ENCODE assay signal across 8 mouse cellular contexts in genomic region chr9:102352186-102353055, GRCm38 (mm10). TPM values are rescaled to one million over a fixed set of nuclear protein-coding genes. Genes with fewer than 3 reads are reported as not detected.
DNase-seq lines count a peak whose midpoint lies in the region; ATAC-seq and TF ChIP-seq lines count a peak whose summit lies in the region.

No protein-coding gene starts in this region.

- H3K27me3 ChIP-seq in heart, postnatal 0 days (ENCODE audit: control insufficient read depth, insufficient read depth, low read length): peaks cover 95% of the 10 kb centered on the region
- H3K27me3 ChIP-seq in midbrain, embryonic 14.5 days (ENCODE audit: control insufficient read depth, insufficient read depth, low read length): peaks cover 4% of the 10 kb centered on the region; the same call in 1 of the 2 replicates

- H3K4me3 ChIP-seq in heart, postnatal 0 days (ENCODE audit: low read depth, low read length): peak overlapping the region; percentile 50; the same call in 1 of the 2 replicates
- peak overlapping the region; percentile 95 for H3K4me3 ChIP-seq in midbrain, embryonic 14.5 days (replicated peaks; ENCODE audit: low read depth, low read length)

- peak overlapping the region; percentile 71 for H3K4me2 ChIP-seq in heart, postnatal 0 days (ENCODE audit: low read depth, low read length)
- peak overlapping the region; percentile 63 for H3K4me2 ChIP-seq in midbrain, embryonic 14.5 days (ENCODE audit: low read length)

- H3K9me3 ChIP-seq in heart, postnatal 0 days (replicated peaks; ENCODE audit: control insufficient read depth, low read length): no peaks in the 10 kb centered on the region
- no peaks in the 10 kb centered on the region for H3K9me3 ChIP-seq in midbrain, embryonic 14.5 days (ENCODE audit: control insufficient read depth, low read length)

- WGBS in heart, postnatal 0 days: 5% methylated on average over 30 of the region's 30 CpGs
- WGBS in midbrain, embryonic 14.5 days: 2% methylated on average over 30 of the region's 30 CpGs

- intact Hi-C loops in left cerebral cortex, postnatal 10 days (cut with DNase I): loop anchor here (5.0 to 10.0 kb wide), 5 partner anchors 90 to 1168 kb away; no protein-coding TSS in a partner anchor

- no peak overlapping the region for H3K9ac ChIP-seq in heart, postnatal 0 days (replicated peaks; ENCODE audit: low read depth, low read length)
- peak overlapping the region; percentile 98 for H3K9ac ChIP-seq in midbrain, embryonic 14.5 days (replicated peaks; ENCODE audit: low read length)

- TF ChIP-seq CTCF in heart, postnatal 0 days (IDR thresholded peaks at IDR 0.05; ENCODE audit: low read depth): no peak

- no peak for TF ChIP-seq EP300 in heart, postnatal 0 days (IDR thresholded peaks at IDR 0.05; ENCODE audit: low read depth)

- peaks cover 6% of the 10 kb centered on the region; the same call in 1 of the 2 replicates for H3K4me1 ChIP-seq in heart, postnatal 0 days (ENCODE audit: control insufficient read depth, insufficient read depth)
- H3K4me1 ChIP-seq in midbrain, embryonic 14.5 days (ENCODE audit: control insufficient read depth, insufficient read depth, low read length): peaks cover 36% of the 10 kb centered on the region

- no peak overlapping the region for H3K27ac ChIP-seq in heart, postnatal 0 days (ENCODE audit: low read depth)
- H3K27ac ChIP-seq in midbrain, embryonic 14.5 days (replicated peaks; ENCODE audit: low read depth, low read length): peak overlapping the region; percentile 90

- ATAC-seq in heart, postnatal 0 days (ENCODE audit: insufficient read depth, low read depth): no peak
- no peak for ATAC-seq in midbrain, embryonic 14.5 days (ENCODE audit: low FRiP score, low TSS enrichment)

- H3K36me3 ChIP-seq in heart, postnatal 0 days (replicated peaks; ENCODE audit: control insufficient read depth, insufficient read depth, low read length): no peaks in the 10 kb centered on the region
- no peaks in the 10 kb centered on the region for H3K36me3 ChIP-seq in midbrain, embryonic 14.5 days (ENCODE audit: control insufficient read depth, insufficient read depth, low read length)

- peak; percentile 13 to 31 for DNase-seq in left cerebral cortex, adult 18-20 months (ENCODE audit: low spot score in 2 of 2)
- no peak for DNase-seq in left cerebral cortex, postnatal 10 days (ENCODE audit: extremely low spot score in 1 of 2, low spot score in 2 of 2)
- DNase-seq in cerebellum, postnatal 36 days: peak; percentile 43 to 54
- no peak for DNase-seq in heart, postnatal 0 days (ENCODE audit: low spot score)
- peak; percentile 69 for DNase-seq in midbrain, embryonic 14.5 days
- DNase-seq in thymus, postnatal 4 days: no peak
- DNase-seq in ovary, adult 18-20 months (ENCODE audit: low spot score): no peak
- DNase-seq in urinary bladder, postnatal 36 days (ENCODE audit: low spot score in 2 of 2): no peak

RNA-seq across cellular contexts. Expression of gene Ephb1, which starts 2.1 kb away (rescaled TPM):
- 10 to 100 TPM; 20.3 to 26.9 TPM for total RNA-seq in left cerebral cortex, adult 18-20 months (2021)
- 10 to 100 TPM; 37.7 to 37.8 TPM for total RNA-seq in left cerebral cortex, postnatal 10 days (2021)
- 2.1 and 2.5 TPM in 2 replicates for total RNA-seq in heart, postnatal 0 days (2014; rRNA removed; ENCODE audit: low replicate concordance)
- polyA plus RNA-seq in heart, postnatal 0 days (2015; fragmentation: Nextera tagmentation; extraction: Ambion mirVana): 0.96 TPM in 2 replicates
- polyA plus RNA-seq in midbrain, embryonic 14.5 days (2014; fragmentation: Nextera tagmentation; extraction: Ambion mirVana): 93.9 and 96.1 TPM in 2 replicates

Comparison
In these comparisons a context has a peak if more than half of its experiments do, and no peak if none do; other contexts are left out.
1. DNase-seq: peak in left cerebral cortex, adult 18-20 months (2 of 2), cerebellum, postnatal 36 days (2 of 2) and midbrain, embryonic 14.5 days (single experiment); none in left cerebral cortex, postnatal 10 days (0 of 2), heart, postnatal 0 days (single experiment), thymus, postnatal 4 days (single experiment), ovary, adult 18-20 months (single experiment) and urinary bladder, postnatal 36 days (0 of 2).